Mouse (Mus musculus) spleen, adult 2 months (tissue): ENCODE data around the gene Tnrc18. TPM values are rescaled to one million over a fixed set of nuclear protein-coding genes. Genes with fewer than 3 reads are reported as not detected.
A peak's percentile ranks its signal among the peaks of the same experiment; 100 is the strongest.

Source experiments
- DNase-seq, 2 experiments: peaks; one replicate each; pipeline versions ENCODE4 v3.0.0 to v3.0.0-alpha.2; 2012 to 2021; ENCODE audit warnings: low spot score in 2 of 2, low read depth in 1 of 2
- H3K27ac ChIP-seq: fragments of 200-500 bp; 2 replicates; pipeline ENCODE4 v1.5.1; 2012; ENCODE audit warnings: low read length, inconsistent platforms; ENCODE audit not compliant: insufficient read depth
- H3K27me3 ChIP-seq: fragments of 200-500 bp; 2 replicates; pipeline ENCODE4 v1.6.1; 2012; ENCODE audit warnings: mild to moderate bottlenecking, moderate library complexity, low read length, inconsistent platforms; ENCODE audit not compliant: control insufficient read depth, insufficient read depth
- H3K36me3 ChIP-seq: fragments of 200-500 bp; 2 replicates; pipeline ENCODE4 v1.6.1; 2012; ENCODE audit warnings: mild to moderate bottlenecking, low read length, inconsistent platforms; ENCODE audit not compliant: control insufficient read depth, insufficient read depth
- H3K4me1 ChIP-seq: fragments of 200-500 bp; 2 replicates; pipeline ENCODE4 v1.6.1; 2011; ENCODE audit warnings: inconsistent platforms; ENCODE audit not compliant: control insufficient read depth, insufficient read depth, insufficient read length
- H3K4me3 ChIP-seq: fragments of 200-500 bp; 2 replicates; pipeline ENCODE4 v1.5.1; 2011; ENCODE audit warnings: mild to moderate bottlenecking, inconsistent platforms; ENCODE audit not compliant: insufficient read depth, insufficient read length; ENCODE audit errors: extremely low read depth
- CTCF ChIP-seq: fragments of 200-500 bp; IDR thresholded peaks from 2 replicates; pipeline ENCODE4 v1.5.1; 2011; ENCODE audit warnings: mild to moderate bottlenecking, inconsistent platforms; ENCODE audit not compliant: insufficient read depth, insufficient read length, insufficient replicate concordance; ENCODE audit errors: extremely low read depth
- POLR2A ChIP-seq: fragments of 200-500 bp; IDR thresholded peaks from 2 replicates; pipeline ENCODE4 v1.6.1; 2011; ENCODE audit warnings: low read depth, low read length, inconsistent platforms
- WGBS: fragments of 180-500 bp; shearing (Covaris S2); methylation state at CpG from one replicate; pipeline ENCODE4 v1.1.7; 2018; 5-methylcytosine and 5-hydroxymethylcytosine counted together
- polyA plus RNA-seq: library from polyadenylated mRNA; depleted of rRNA; stranded (reverse); fragments of >200 nt; gene quantifications from 2 replicates; pipeline ENCODE4 v1.2.3, GENCODE M21; 2012

The Tnrc18 gene
- polyA plus RNA-seq, 1 experiment = 37.3 TPM

GRCm38 (mm10) chr5:142728301-142728700 is 89.2 kb downstream of the Tnrc18 start:
- 96% methylated on average over 16 of the region's 16 CpGs for WGBS
- Histone ChIP-seq H3K4me1 (peaks cover 3% of the 10 kb centered on the region; the same call in 1 of the 2 replicates), H3K27ac (no peak overlapping the region), H3K4me3 (no peak overlapping the region), H3K36me3 (peaks cover 37% of the 10 kb centered on the region), H3K27me3 (no peaks in the 10 kb centered on the region)
- no peak for DNase-seq
- TF ChIP-seq CTCF (no peak), POLR2A (no peak)

GRCm38 (mm10) chr5:142726748-142727147 is 90.7 kb downstream of the Tnrc18 start:
- Histone ChIP-seq H3K4me1 (peaks cover 3% of the 10 kb centered on the region; the same call in 1 of the 2 replicates), H3K36me3 (peaks cover 25% of the 10 kb centered on the region), H3K27ac (no peak overlapping the region), H3K4me3 (no peak overlapping the region), H3K27me3 (no peaks in the 10 kb centered on the region)
- WGBS = 86% methylated on average over 6 of the region's 6 CpGs
- TF ChIP-seq CTCF (no peak), POLR2A (no peak)
- DNase-seq = no peak

- Histone ChIP-seq H3K27ac (no peak overlapping the region), H3K36me3 (peaks cover 16% of the 10 kb centered on the region), H3K4me1 (peaks cover 3% of the 10 kb centered on the region; the same call in 1 of the 2 replicates), H3K27me3 (no peaks in the 10 kb centered on the region), H3K4me3 (no peak overlapping the region)
- TF ChIP-seq POLR2A (no peak), CTCF (no peak)
- WGBS = 93% methylated on average over 7 of the region's 7 CpGs
- no peak for DNase-seq
These were observed 93.2 kb downstream of the Tnrc18 start for GRCm38 (mm10) chr5:142724265-142724664.

GRCm38 (mm10) chr5:142723520-142724133 is 93.8 kb downstream of the Tnrc18 start:
- Histone ChIP-seq H3K27me3 (no peaks in the 10 kb centered on the region), H3K27ac (no peak overlapping the region), H3K36me3 (peaks cover 16% of the 10 kb centered on the region), H3K4me3 (no peak overlapping the region), H3K4me1 (peaks cover 3% of the 10 kb centered on the region; the same call in 1 of the 2 replicates)
- DNase-seq = peak; percentile 42 to 54
- 12% methylated on average over 7 of the region's 7 CpGs for WGBS
- TF ChIP-seq POLR2A (no peak), CTCF (peak; percentile 74; the same call in 1 of the 2 replicates)

- Histone ChIP-seq H3K27me3 (no peaks in the 10 kb centered on the region), H3K27ac (no peak overlapping the region), H3K36me3 (no peaks in the 10 kb centered on the region), H3K4me3 (no peak overlapping the region), H3K4me1 (peaks cover 3% of the 10 kb centered on the region; the same call in 1 of the 2 replicates)
- DNase-seq = no peak
- 83% methylated on average over 13 of the region's 13 CpGs for WGBS
- TF ChIP-seq CTCF (no peak), POLR2A (no peak)
These were observed 97.6 kb downstream of the Tnrc18 start for GRCm38 (mm10) chr5:142719897-142720296.

- no peak for DNase-seq
- Histone ChIP-seq H3K27me3 (no peaks in the 10 kb centered on the region), H3K4me3 (no peak overlapping the region), H3K4me1 (no peaks in the 10 kb centered on the region), H3K27ac (no peak overlapping the region), H3K36me3 (no peaks in the 10 kb centered on the region)
- 73% methylated on average over 25 of the region's 25 CpGs for WGBS
- no peak for TF ChIP-seq POLR2A
- no peak for TF ChIP-seq CTCF
These were observed 99.0 kb downstream of the Tnrc18 start for GRCm38 (mm10) chr5:142718486-142718885.

- TF ChIP-seq POLR2A (no peak), CTCF (peak; percentile 85; the same call in 1 of the 2 replicates)
- Histone ChIP-seq H3K27ac (no peak overlapping the region), H3K27me3 (no peaks in the 10 kb centered on the region), H3K4me1 (no peaks in the 10 kb centered on the region), H3K4me3 (no peak overlapping the region), H3K36me3 (no peaks in the 10 kb centered on the region)
- WGBS = 21% methylated on average over 4 of the region's 4 CpGs
- DNase-seq = peak in 1 of 2 experiments; percentile 68
These were observed 99.4 kb downstream of the Tnrc18 start for GRCm38 (mm10) chr5:142718037-142718436.
